7 mouse cellular contexts compared by ENCODE assay signal in genomic region chr2:49719854-49720253, GRCm38 (mm10).
DNase-seq lines count a peak whose midpoint lies in the region; ATAC-seq and TF ChIP-seq lines count a peak whose summit lies in the region.

No protein-coding gene starts in this region.

- H3K27ac ChIP-seq in lung, embryonic 14.5 days (ENCODE audit: low read depth) = no peak overlapping the region
- H3K27ac ChIP-seq in forebrain, embryonic 11.5 days (ENCODE audit: low read depth, low read length) = peak overlapping the region; percentile 87
- H3K27ac ChIP-seq in limb, embryonic 13.5 days = no peak overlapping the region

- ATAC-seq in lung, embryonic 14.5 days (ENCODE audit: insufficient read depth) = peak; percentile 43; the same call in 1 of the 2 replicates
- peak; percentile 16; the same call in 1 of the 2 replicates for ATAC-seq in forebrain, embryonic 11.5 days (replicated peaks; ENCODE audit: low FRiP score)
- 0 out of 2 replicates have a peak, but pooled peaks have one; percentile 29 for ATAC-seq in limb, embryonic 13.5 days (ENCODE audit: low FRiP score, low read depth)

- DNase-seq in lung, embryonic 14.5 days = peak; percentile 39
- DNase-seq in lung, adult 18-20 months = no peak
- peak; percentile 69 for DNase-seq in forebrain, embryonic 11.5 days (ENCODE audit: low spot score)
- DNase-seq in yolk sac, embryonic 10.5 days (ENCODE audit: low spot score) = peak; percentile 33
- no peak for DNase-seq in cerebellum, postnatal 10 days
- DNase-seq in urinary bladder, postnatal 14 days (ENCODE audit: low spot score) = no peak

- no peaks in the 10 kb centered on the region for H3K27me3 ChIP-seq in lung, embryonic 14.5 days (ENCODE audit: insufficient read depth, low read length)
- no peaks in the 10 kb centered on the region for H3K27me3 ChIP-seq in forebrain, embryonic 11.5 days (ENCODE audit: control insufficient read depth, insufficient read depth, low read length)
- 0 out of 2 replicates have a peak, but pooled peaks cover 4% of the 10 kb centered on the region for H3K27me3 ChIP-seq in limb, embryonic 13.5 days

- no peaks in the 10 kb centered on the region for H3K9me3 ChIP-seq in lung, embryonic 14.5 days (ENCODE audit: low read depth, low read length)
- no peaks in the 10 kb centered on the region for H3K9me3 ChIP-seq in forebrain, embryonic 11.5 days (ENCODE audit: control insufficient read depth, low read length)
- no peaks in the 10 kb centered on the region for H3K9me3 ChIP-seq in limb, embryonic 13.5 days

- no peaks in the 10 kb centered on the region for H3K36me3 ChIP-seq in lung, embryonic 14.5 days (ENCODE audit: insufficient read depth)
- peaks cover 4% of the 10 kb centered on the region; the same call in 1 of the 2 replicates for H3K36me3 ChIP-seq in forebrain, embryonic 11.5 days (ENCODE audit: control insufficient read depth, insufficient read depth, low read length)
- H3K36me3 ChIP-seq in limb, embryonic 13.5 days = peaks cover 6% of the 10 kb centered on the region; the same call in 1 of the 2 replicates

- no peak overlapping the region for H3K4me3 ChIP-seq in lung, embryonic 14.5 days (ENCODE audit: low read depth, low read length)
- no peak overlapping the region for H3K4me3 ChIP-seq in forebrain, embryonic 11.5 days (ENCODE audit: low read depth, low read length)
- no peak overlapping the region for H3K4me3 ChIP-seq in limb, embryonic 13.5 days

- WGBS in lung, embryonic 14.5 days = 6% methylated on average over 6 of the region's 6 CpGs
- WGBS in forebrain, embryonic 11.5 days = 4% methylated on average over 6 of the region's 6 CpGs
- 2% methylated on average over 6 of the region's 6 CpGs for WGBS in limb, embryonic 13.5 days

- H3K9ac ChIP-seq in lung, embryonic 14.5 days = no peak overlapping the region
- no peak overlapping the region for H3K9ac ChIP-seq in forebrain, embryonic 11.5 days (ENCODE audit: low read length)
- no peak overlapping the region for H3K9ac ChIP-seq in limb, embryonic 13.5 days

- H3K4me2 ChIP-seq in lung, embryonic 14.5 days = peak overlapping the region; percentile 30
- H3K4me2 ChIP-seq in forebrain, embryonic 11.5 days (ENCODE audit: low read depth, low read length, severe bottlenecking) = peak overlapping the region; percentile 1; the same call in 1 of the 2 replicates
- H3K4me2 ChIP-seq in limb, embryonic 13.5 days (replicated peaks) = peak overlapping the region; percentile 37

- TF ChIP-seq CTCF in lung, embryonic 14.5 days (IDR thresholded peaks at IDR 0.05; ENCODE audit: low read depth) = no peak

- H3K4me1 ChIP-seq in lung, embryonic 14.5 days (ENCODE audit: insufficient read depth) = no peaks in the 10 kb centered on the region
- H3K4me1 ChIP-seq in forebrain, embryonic 11.5 days (replicated peaks; ENCODE audit: control insufficient read depth, insufficient read depth, low read length) = peaks cover 33% of the 10 kb centered on the region
- peaks cover 51% of the 10 kb centered on the region for H3K4me1 ChIP-seq in limb, embryonic 13.5 days

Comparison
In these comparisons a context has a peak if more than half of its experiments do, and no peak if none do; other contexts are left out.
1. DNase-seq: peak in lung, embryonic 14.5 days (single experiment), forebrain, embryonic 11.5 days (single experiment) and yolk sac, embryonic 10.5 days (single experiment); none in lung, adult 18-20 months (0 of 2), cerebellum, postnatal 10 days (0 of 2) and urinary bladder, postnatal 14 days (single experiment).
2. Peak in every context shown above with its lines, with median percentiles within 50 percentile points of each other: ATAC-seq and H3K4me2 ChIP-seq.